Mouse (Mus musculus): ENCODE data around the gene Polr1b. TPM values are rescaled to one million over a fixed set of nuclear protein-coding genes. Genes with fewer than 3 reads are reported as not detected.
A peak's percentile ranks its signal among the peaks of the same experiment; 100 is the strongest.

The Polr1b gene
- total RNA-seq (2021): 10 to 100 TPM; 10.2 to 10.9 TPM
- long read RNA-seq, experiment 1, partial matches to known transcripts: 2 of 5 reads
- long read RNA-seq, experiment 1, other reads (novel, unspliced or antisense): 1 of 5 reads
- long read RNA-seq, experiment 2, transcript Polr1b-202 (15 exons, 3,998 nt): major isoform, 5 of 7 reads
- long read RNA-seq, experiment 2, partial matches to known transcripts: 1 of 7 reads
- long read RNA-seq, experiment 2, other reads (novel, unspliced or antisense): 1 of 7 reads

GRCm38 (mm10) chr2:129100784-129101310 is at the start of gene Polr1b:
TSS of gene Polr1b (plus strand) at chr2:129100995.
- DNase-seq: peak; percentile 95 to 97

GRCm38 (mm10) chr2:129052451-129052983 is 48.3 kb upstream of the Polr1b start:
- DNase-seq: no peak

GRCm38 (mm10) chr2:129055741-129056140 is 45.1 kb upstream of the Polr1b start:
- DNase-seq: no peak

GRCm38 (mm10) chr2:129056597-129056996 is 44.2 kb upstream of the Polr1b start:
- DNase-seq: peak in 1 of 2 experiments; percentile 45

- DNase-seq: no peak
These were observed 43.5 kb upstream of the Polr1b start for GRCm38 (mm10) chr2:129057256-129057655.

GRCm38 (mm10) chr2:129057920-129058361 is 42.9 kb upstream of the Polr1b start:
- no peak for DNase-seq

- DNase-seq: no peak
These were observed 39.2 kb upstream of the Polr1b start for GRCm38 (mm10) chr2:129061456-129062059.

- peak; percentile 84 to 87 for DNase-seq
These were observed 35.1 kb upstream of the Polr1b start, which contains the start of gene Ttl for GRCm38 (mm10) chr2:129065437-129066282. TSS of gene Ttl (plus strand) at chr2:129065942.

- peak; percentile 59 to 61 for DNase-seq
These were observed 34.5 kb upstream of the Polr1b start for GRCm38 (mm10) chr2:129066326-129066725.

- DNase-seq: no peak
These were observed 30.5 kb upstream of the Polr1b start for GRCm38 (mm10) chr2:129070296-129070695.

- DNase-seq: peak in 1 of 2 experiments; percentile 37
These were observed 22.5 kb upstream of the Polr1b start for GRCm38 (mm10) chr2:129078313-129078712.

- no peak for DNase-seq
These were observed 21.6 kb upstream of the Polr1b start for GRCm38 (mm10) chr2:129079194-129079593.

- no peak for DNase-seq
These were observed 19.7 kb upstream of the Polr1b start for GRCm38 (mm10) chr2:129081097-129081496.

- DNase-seq: no peak
These were observed 17.3 kb upstream of the Polr1b start for GRCm38 (mm10) chr2:129083514-129083913.

- peak in 1 of 2 experiments; percentile 47 for DNase-seq
These were observed 15.8 kb upstream of the Polr1b start for GRCm38 (mm10) chr2:129084959-129085358.

GRCm38 (mm10) chr2:129087520-129087919 is 13.3 kb upstream of the Polr1b start:
- DNase-seq: no peak

- DNase-seq: no peak
These were observed 10.4 kb upstream of the Polr1b start for GRCm38 (mm10) chr2:129090370-129090769.

- DNase-seq: no peak
These were observed 8.0 kb upstream of the Polr1b start for GRCm38 (mm10) chr2:129092810-129093209.

GRCm38 (mm10) chr2:129093926-129094724 is 6.7 kb upstream of the Polr1b start:
- DNase-seq: no peak

GRCm38 (mm10) chr2:129112924-129113323 is 12.1 kb downstream of the Polr1b start:
- DNase-seq: no peak

- no peak for DNase-seq
These were observed 15.0 kb downstream of the Polr1b start for GRCm38 (mm10) chr2:129115706-129116367.
